Mouse (Mus musculus): ENCODE results near the gene Cd38.

- TF ChIP-seq CTCF (IDR thresholded peaks at IDR 0.05; ENCODE audit: control insufficient read depth, insufficient read depth, low read length) (no peak), POLR2A (IDR thresholded peaks at IDR 0.05; ENCODE audit: borderline replicate concordance, control insufficient read depth, low read depth, low read length) (no peak)
Observed at GRCm38 (mm10) chr5:43818695-43819094, 49.7 kb upstream of the Cd38 start, which contains the start of gene Bst1.
